Mouse (Mus musculus) hindbrain, embryonic 11.5 days (tissue): Measurements from ENCODE around the gene Plbd1. TPM values are rescaled to one million over a fixed set of nuclear protein-coding genes. Genes with fewer than 3 reads are reported as not detected.
A peak's percentile ranks its signal among the peaks of the same experiment; 100 is the strongest.

Experiments
- ATAC-seq: fragments of 200-750 bp; cut with Nextera tagmentation; 2 replicates; pipeline ENCODE4 v1.8.0; 2017; ENCODE audit warnings: mild to moderate bottlenecking, moderate TSS enrichment, moderate library complexity; ENCODE audit not compliant: low FRiP score
- DNase-seq: peaks from one replicate; pipeline ENCODE4 v3.0.0-alpha.2; 2015; ENCODE audit warnings: low spot score
- H3K27ac ChIP-seq: fragments of 300-500 bp; sonication (generic); 2 replicates; pipeline ENCODE4 v1.5.1; 2014; ENCODE audit warnings: mild to moderate bottlenecking, low read depth, low read length
- H3K27me3 ChIP-seq: fragments of 300-500 bp; sonication (generic); 2 replicates; pipeline ENCODE4 v1.6.1; 2014; ENCODE audit warnings: mild to moderate bottlenecking, low read length, moderate library complexity, mixed read lengths; ENCODE audit not compliant: control insufficient read depth, insufficient read depth
- H3K36me3 ChIP-seq: fragments of 300-500 bp; sonication (generic); 2 replicates; pipeline ENCODE4 v1.6.1; 2014; ENCODE audit warnings: mild to moderate bottlenecking, low read length, moderate library complexity, mixed read lengths; ENCODE audit not compliant: control insufficient read depth, insufficient read depth
- H3K4me1 ChIP-seq: fragments of 300-500 bp; sonication (generic); replicated peaks from 2 replicates; pipeline ENCODE4 v1.6.1; 2014; ENCODE audit warnings: low read length, mixed read lengths; ENCODE audit not compliant: control insufficient read depth, insufficient read depth
- H3K4me2 ChIP-seq: fragments of 300-500 bp; sonication (generic); replicated peaks from 2 replicates; pipeline ENCODE4 v1.6.1; 2014; ENCODE audit warnings: mild to moderate bottlenecking, low read depth, low read length
- H3K4me3 ChIP-seq: fragments of 300-500 bp; sonication (generic); 2 replicates; pipeline ENCODE4 v1.5.1; 2014; ENCODE audit warnings: low read depth, low read length
- H3K9ac ChIP-seq: fragments of 300-500 bp; sonication (generic); 2 replicates; pipeline ENCODE4 v1.6.1; 2014; ENCODE audit warnings: low read depth, low read length
- H3K9me3 ChIP-seq: fragments of 300-500 bp; sonication (generic); 2 replicates; pipeline ENCODE4 v1.6.1; 2016; ENCODE audit warnings: low read length; ENCODE audit not compliant: control insufficient read depth
- WGBS: fragments of 180-500 bp; shearing (Covaris S2); extraction: QIAGEN DNeasy Blood & Tissue Kit; methylation state at CpG from one replicate; pipeline ENCODE4 v1.1.7; 2014; 5-methylcytosine and 5-hydroxymethylcytosine counted together
- polyA plus RNA-seq: library from polyadenylated mRNA; unstranded; fragments of >200 nt; fragmentation: Nextera tagmentation; extraction: Ambion mirVana; gene quantifications from 2 replicates; pipeline ENCODE4 v1.2.1, GENCODE M21; 2014

Plbd1 gene
- polyA plus RNA-seq, 1 experiment from 2014 or later: 2.6 TPM

- H3K4me2 ChIP-seq: no peak overlapping the region
- H3K36me3 ChIP-seq: no peaks in the 10 kb centered on the region
- DNase-seq (no peak), ATAC-seq (no peak)
- no peak overlapping the region for H3K9ac ChIP-seq
- no peaks in the 10 kb centered on the region for H3K9me3 ChIP-seq
- no peak overlapping the region for H3K4me3 ChIP-seq
- no peak overlapping the region for H3K27ac ChIP-seq
- H3K4me1 ChIP-seq: no peaks in the 10 kb centered on the region
- WGBS: 84% methylated on average over 11 of the region's 11 CpGs
- H3K27me3 ChIP-seq: no peaks in the 10 kb centered on the region
Observed at GRCm38 (mm10) chr6:136683410-136684334, 21.9 kb upstream of the Plbd1 start.

DNA sequence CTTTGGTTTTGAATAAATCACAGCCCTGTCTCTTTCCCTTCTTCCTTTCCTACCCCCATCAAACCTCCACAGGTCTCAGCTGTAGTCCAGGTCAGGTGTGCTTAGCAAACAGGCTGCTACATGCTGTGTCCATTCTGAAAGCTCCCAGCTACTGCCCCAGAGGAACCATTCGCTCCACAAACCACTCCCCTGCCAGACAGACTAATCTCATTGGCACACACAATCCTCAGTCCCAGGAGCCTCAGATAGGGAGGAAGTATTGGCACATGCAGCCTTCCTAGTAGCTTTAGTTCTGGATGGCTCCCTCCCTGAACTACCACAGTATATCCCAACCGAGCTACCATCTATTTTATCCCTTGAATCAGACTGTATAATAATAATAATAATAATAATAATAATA is 17.7 kb upstream of the Plbd1 start:
- Histone ChIP-seq H3K36me3 (no peaks in the 10 kb centered on the region), H3K9me3 (no peaks in the 10 kb centered on the region), H3K27me3 (no peaks in the 10 kb centered on the region), H3K4me3 (no peak overlapping the region), H3K9ac (no peak overlapping the region), H3K4me1 (no peaks in the 10 kb centered on the region), H3K27ac (no peak overlapping the region), H3K4me2 (no peak overlapping the region)
- 33% methylated on average over 2 of the region's 2 CpGs for WGBS
- ATAC-seq (no peak), DNase-seq (no peak)

DNA sequence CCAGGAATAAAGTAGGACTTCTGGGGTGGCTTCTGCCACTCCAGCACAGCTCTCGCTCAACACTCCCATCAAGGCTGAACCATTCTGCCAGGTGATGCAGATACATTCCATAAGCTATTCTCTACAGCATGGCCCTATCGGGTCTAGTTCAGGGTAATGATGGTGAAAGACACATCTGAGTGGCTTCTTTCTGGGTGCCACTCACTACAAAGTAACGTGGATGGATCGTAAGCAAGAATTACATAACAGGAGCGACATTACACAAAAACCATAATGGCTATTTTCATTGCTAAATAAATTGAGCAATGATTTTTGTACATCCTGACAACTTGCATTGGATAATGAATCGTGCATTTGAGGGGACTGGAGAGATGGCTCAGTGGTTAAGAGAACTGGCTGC is 13.2 kb upstream of the Plbd1 start:
- Histone ChIP-seq H3K36me3 (no peaks in the 10 kb centered on the region), H3K4me2 (no peak overlapping the region), H3K9me3 (no peaks in the 10 kb centered on the region), H3K4me1 (no peaks in the 10 kb centered on the region), H3K27me3 (no peaks in the 10 kb centered on the region), H3K9ac (no peak overlapping the region), H3K4me3 (no peak overlapping the region), H3K27ac (no peak overlapping the region)
- WGBS: 89% methylated on average over 6 of the region's 6 CpGs
- no peak for DNase-seq
- ATAC-seq: no peak

- Histone ChIP-seq H3K27ac (no peak overlapping the region), H3K4me3 (no peak overlapping the region), H3K36me3 (no peaks in the 10 kb centered on the region), H3K9me3 (no peaks in the 10 kb centered on the region), H3K9ac (no peak overlapping the region), H3K4me2 (no peak overlapping the region), H3K27me3 (no peaks in the 10 kb centered on the region), H3K4me1 (no peaks in the 10 kb centered on the region)
- ATAC-seq (no peak), DNase-seq (no peak)
- WGBS: 69% methylated on average over 7 of the region's 7 CpGs
Observed at GRCm38 (mm10) chr6:136672467-136672866, 10.7 kb upstream of the Plbd1 start.

GRCm38 (mm10) chr6:136669274-136669673 is 7.5 kb upstream of the Plbd1 start:
- Histone ChIP-seq H3K4me2 (no peak overlapping the region), H3K27me3 (no peaks in the 10 kb centered on the region), H3K36me3 (no peaks in the 10 kb centered on the region), H3K27ac (no peak overlapping the region), H3K4me3 (no peak overlapping the region), H3K4me1 (no peaks in the 10 kb centered on the region), H3K9me3 (no peaks in the 10 kb centered on the region), H3K9ac (no peak overlapping the region)
- no peak for ATAC-seq
- no peak for DNase-seq
- WGBS: 40% methylated on average over 5 of the region's 5 CpGs

GRCm38 (mm10) chr6:136668266-136668986 is 6.7 kb upstream of the Plbd1 start:
- no peaks in the 10 kb centered on the region for H3K4me1 ChIP-seq
- DNase-seq: no peak
- ATAC-seq: no peak
- no peak overlapping the region for H3K27ac ChIP-seq
- no peak overlapping the region for H3K9ac ChIP-seq
- H3K4me2 ChIP-seq: no peak overlapping the region
- H3K9me3 ChIP-seq: no peaks in the 10 kb centered on the region
- no peak overlapping the region for H3K4me3 ChIP-seq
- no peaks in the 10 kb centered on the region for H3K27me3 ChIP-seq
- 61% methylated on average over 14 of the region's 14 CpGs for WGBS
- no peaks in the 10 kb centered on the region for H3K36me3 ChIP-seq

DNA sequence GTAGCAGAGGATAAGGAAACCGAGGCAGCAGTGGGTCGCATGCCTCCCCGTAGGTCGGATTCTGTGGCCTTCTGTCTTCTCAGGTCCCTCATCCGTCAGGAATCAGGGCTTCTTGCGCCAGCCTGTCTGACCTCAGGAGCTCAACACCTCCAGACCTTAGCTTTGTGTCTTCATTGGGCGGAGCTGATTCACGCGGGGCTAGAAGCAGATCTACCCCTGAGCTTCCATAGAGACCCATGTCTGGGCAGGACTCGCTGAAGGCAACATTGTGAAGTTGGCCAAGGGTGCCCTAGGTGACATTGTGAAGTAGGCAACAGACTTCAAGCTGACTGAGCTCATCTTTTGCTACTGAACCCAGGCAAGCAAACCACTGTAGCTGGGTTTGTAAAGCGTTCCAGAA is 335 bp upstream of the Plbd1 start:
- ATAC-seq (0 out of 2 replicates have a peak, but pooled peaks have one; percentile 12), DNase-seq (no peak)
- H3K27ac ChIP-seq: no peak overlapping the region
- peaks cover 15% of the 10 kb centered on the region for H3K27me3 ChIP-seq
- no peak overlapping the region for H3K9ac ChIP-seq
- WGBS: 18% methylated on average over 11 of the region's 11 CpGs
- H3K4me2 ChIP-seq: no peak overlapping the region
- peaks cover 6% of the 10 kb centered on the region for H3K4me1 ChIP-seq
- H3K9me3 ChIP-seq: no peaks in the 10 kb centered on the region
- H3K36me3 ChIP-seq: no peaks in the 10 kb centered on the region
- H3K4me3 ChIP-seq: peak overlapping the region; percentile 28

GRCm38 (mm10) chr6:136660831-136661705 is 660 bp downstream of the Plbd1 start:
- ATAC-seq (0 out of 2 replicates have a peak, but pooled peaks have one; percentile 7), DNase-seq (peak; percentile 43)
- Histone ChIP-seq H3K4me2 (peak overlapping the region; percentile 65), H3K9ac (peak overlapping the region; percentile 40; the same call in 1 of the 2 replicates), H3K4me3 (peak overlapping the region; percentile 28), H3K27ac (no peak overlapping the region), H3K36me3 (no peaks in the 10 kb centered on the region), H3K9me3 (no peaks in the 10 kb centered on the region), H3K27me3 (peaks cover 15% of the 10 kb centered on the region), H3K4me1 (peaks cover 6% of the 10 kb centered on the region)
- WGBS: 17% methylated on average over 34 of the region's 34 CpGs
